Mouse (Mus musculus): ENCODE results near the gene Gm17581. TPM values are rescaled to one million over a fixed set of nuclear protein-coding genes. Genes with fewer than 3 reads are reported as not detected.

Gene Gm17581
- polyA plus RNA-seq, 1 experiment from 2014 or later, result not detected

DNA sequence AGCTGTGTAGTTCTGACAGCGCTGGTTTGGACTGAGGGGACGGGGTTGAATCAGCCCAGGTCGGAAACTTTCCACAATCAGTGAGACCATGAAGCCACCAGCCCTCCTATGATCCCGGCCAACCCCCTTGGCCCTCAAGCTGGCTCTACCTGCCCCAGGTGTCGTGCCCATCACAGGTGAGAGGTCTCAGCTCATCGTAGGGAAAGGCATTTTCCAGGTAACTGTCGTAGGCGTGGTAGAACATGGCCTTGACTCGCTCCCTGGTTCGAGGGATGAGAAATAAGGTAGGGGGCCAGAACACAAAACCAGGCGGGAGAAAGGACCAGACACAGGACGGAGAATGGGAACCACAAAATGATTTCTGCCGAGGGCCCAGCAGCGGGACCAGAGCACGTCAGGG, 6.9 kb downstream of the Gm17581 start:
- Histone ChIP-seq H3K9me3 (replicated peaks; ENCODE audit: control insufficient read depth, low read length) (no peaks in the 10 kb centered on the region), H3K4me1 (ENCODE audit: control insufficient read depth, insufficient read depth, low read length) (no peaks in the 10 kb centered on the region), H3K4me2 (peak overlapping the region; percentile 87), H3K4me3 (ENCODE audit: low read depth, low read length) (peak overlapping the region; percentile 66), H3K27me3 (ENCODE audit: control insufficient read depth, insufficient read depth, low read length) (no peaks in the 10 kb centered on the region), H3K27ac (ENCODE audit: low read depth, low read length) (no peak overlapping the region), H3K9ac (ENCODE audit: low read depth, low read length) (peak overlapping the region; percentile 72), H3K36me3 (ENCODE audit: control insufficient read depth, insufficient read depth, low read length) (no peaks in the 10 kb centered on the region)
- 7% methylated on average over 15 of the region's 15 CpGs for WGBS (ENCODE audit: insufficient replicate concordance)
- ATAC-seq (replicated peaks; ENCODE audit: insufficient number of reproducible peaks, low FRiP score, low TSS enrichment), result no peak

DNA sequence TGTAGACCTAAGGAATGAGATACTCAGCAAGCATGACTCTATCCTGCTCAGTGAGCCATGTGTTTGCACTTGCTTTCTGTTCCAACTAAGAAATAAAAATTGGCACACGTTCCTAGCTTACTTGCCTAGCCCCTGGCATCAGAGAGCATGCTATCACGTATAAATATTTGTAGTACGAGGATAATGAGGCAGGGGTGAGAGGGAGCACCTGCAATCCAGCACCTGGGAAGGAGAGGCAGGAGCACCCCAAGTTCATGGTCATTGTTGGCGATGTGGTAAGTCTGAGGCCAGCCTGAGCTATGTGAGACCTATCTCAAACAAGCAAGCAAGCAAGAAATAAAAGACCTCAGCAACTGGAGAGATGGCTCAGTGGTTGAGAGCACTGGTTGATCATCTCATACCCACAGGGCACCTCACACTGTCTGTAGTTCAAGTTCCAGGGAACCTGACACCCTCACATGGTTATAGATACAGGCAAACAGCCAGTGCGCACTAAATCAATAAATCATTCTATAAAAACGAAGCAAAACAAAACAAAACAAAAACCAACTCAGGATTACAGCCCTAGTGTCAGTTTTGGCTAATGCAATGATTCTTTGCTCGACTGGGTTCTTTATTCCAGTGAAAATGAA, 7.8 kb downstream of the Gm17581 start:
- no peaks in the 10 kb centered on the region for H3K4me1 ChIP-seq (ENCODE audit: control insufficient read depth, insufficient read depth, low read length)
- ATAC-seq (replicated peaks; ENCODE audit: insufficient number of reproducible peaks, low FRiP score, low TSS enrichment), result no peak
- no peaks in the 10 kb centered on the region for H3K9me3 ChIP-seq (replicated peaks; ENCODE audit: control insufficient read depth, low read length)
- no peaks in the 10 kb centered on the region for H3K27me3 ChIP-seq (ENCODE audit: control insufficient read depth, insufficient read depth, low read length)
- no peak overlapping the region for H3K27ac ChIP-seq (ENCODE audit: low read depth, low read length)
- no peak overlapping the region for H3K4me3 ChIP-seq (ENCODE audit: low read depth, low read length)
- no peak overlapping the region for H3K4me2 ChIP-seq
- no peaks in the 10 kb centered on the region for H3K36me3 ChIP-seq (ENCODE audit: control insufficient read depth, insufficient read depth, low read length)
- H3K9ac ChIP-seq (ENCODE audit: low read depth, low read length), result no peak overlapping the region
- WGBS (ENCODE audit: insufficient replicate concordance), result 77% methylated on average over 7 of the region's 7 CpGs

DNA sequence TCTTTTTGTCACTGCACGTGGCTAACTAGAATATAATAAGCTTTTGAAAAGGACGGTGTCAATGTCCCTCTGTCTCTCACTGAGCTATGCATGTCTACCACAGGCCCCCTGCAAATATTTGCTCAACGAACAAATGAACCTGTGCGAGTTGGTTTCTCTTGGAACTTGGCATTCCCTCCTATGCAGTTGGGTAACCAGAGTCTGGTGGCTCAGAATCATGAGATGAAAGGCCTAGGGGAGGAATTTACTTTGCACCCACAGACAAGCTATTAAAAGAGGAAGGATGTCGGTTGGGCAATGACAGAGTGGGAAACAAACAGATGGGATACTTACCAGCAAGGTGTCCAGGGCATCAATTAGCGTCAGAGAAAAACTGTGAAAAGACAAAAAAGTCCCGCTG, 9.4 kb downstream of the Gm17581 start:
- WGBS (ENCODE audit: insufficient replicate concordance), result 78% methylated on average over 7 of the region's 7 CpGs
- Histone ChIP-seq H3K27me3 (ENCODE audit: control insufficient read depth, insufficient read depth, low read length) (no peaks in the 10 kb centered on the region), H3K9me3 (replicated peaks; ENCODE audit: control insufficient read depth, low read length) (no peaks in the 10 kb centered on the region), H3K4me1 (ENCODE audit: control insufficient read depth, insufficient read depth, low read length) (no peaks in the 10 kb centered on the region), H3K9ac (ENCODE audit: low read depth, low read length) (no peak overlapping the region), H3K27ac (ENCODE audit: low read depth, low read length) (no peak overlapping the region), H3K4me3 (ENCODE audit: low read depth, low read length) (no peak overlapping the region), H3K36me3 (ENCODE audit: control insufficient read depth, insufficient read depth, low read length) (0 out of 2 replicates have a peak, but pooled peaks cover 2% of the 10 kb centered on the region), H3K4me2 (no peak overlapping the region)
- no peak for ATAC-seq (replicated peaks; ENCODE audit: insufficient number of reproducible peaks, low FRiP score, low TSS enrichment)

DNA sequence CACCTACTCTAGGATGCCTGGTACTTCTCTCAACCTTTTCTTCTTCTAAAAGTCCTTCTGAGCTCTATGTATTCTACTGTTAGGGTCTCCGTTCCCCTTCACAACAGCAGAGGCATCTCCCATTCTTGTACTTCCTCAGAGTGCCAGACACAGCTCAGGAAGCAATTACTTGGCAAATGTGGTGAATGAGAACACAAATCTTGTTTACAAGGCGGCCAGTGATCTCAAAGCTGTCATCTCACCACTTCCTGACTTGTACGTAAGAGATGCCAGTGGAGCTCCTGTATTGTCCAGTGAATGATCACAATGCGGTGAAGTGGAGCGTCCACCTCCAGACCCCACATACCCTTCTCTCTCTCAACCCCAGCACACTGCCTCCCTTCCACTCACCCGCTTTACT, 11.1 kb downstream of the Gm17581 start:
- 0 out of 2 replicates have a peak, but pooled peaks cover 2% of the 10 kb centered on the region for H3K36me3 ChIP-seq (ENCODE audit: control insufficient read depth, insufficient read depth, low read length)
- H3K9ac ChIP-seq (ENCODE audit: low read depth, low read length), result no peak overlapping the region
- H3K9me3 ChIP-seq (replicated peaks; ENCODE audit: control insufficient read depth, low read length), result no peaks in the 10 kb centered on the region
- no peak overlapping the region for H3K27ac ChIP-seq (ENCODE audit: low read depth, low read length)
- no peaks in the 10 kb centered on the region for H3K27me3 ChIP-seq (ENCODE audit: control insufficient read depth, insufficient read depth, low read length)
- H3K4me3 ChIP-seq (ENCODE audit: low read depth, low read length), result no peak overlapping the region
- ATAC-seq (replicated peaks; ENCODE audit: insufficient number of reproducible peaks, low FRiP score, low TSS enrichment), result no peak
- 77% methylated on average over 6 of the region's 6 CpGs for WGBS (ENCODE audit: insufficient replicate concordance)
- H3K4me2 ChIP-seq, result no peak overlapping the region
- H3K4me1 ChIP-seq (ENCODE audit: control insufficient read depth, insufficient read depth, low read length), result no peaks in the 10 kb centered on the region

DNA sequence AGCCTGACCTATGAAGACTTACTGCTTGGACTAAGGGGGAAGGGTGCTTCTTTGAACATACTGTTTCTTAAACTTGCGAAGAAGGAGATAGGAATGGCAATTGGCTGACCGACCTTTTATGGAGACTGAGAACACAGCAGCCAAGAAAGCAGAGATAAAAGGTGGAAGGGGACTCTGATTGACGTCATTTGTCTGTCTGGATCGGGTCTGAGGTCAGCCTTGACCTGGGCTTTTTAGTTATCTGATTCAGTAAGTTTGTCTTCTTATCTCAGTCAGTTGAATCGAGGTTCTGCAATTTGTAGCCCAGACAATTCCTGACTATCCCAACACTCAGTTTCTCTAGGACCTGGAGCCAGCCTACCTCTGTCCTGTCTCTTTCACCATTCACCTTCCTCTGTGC, 11.6 kb downstream of the Gm17581 start:
- H3K9me3 ChIP-seq (replicated peaks; ENCODE audit: control insufficient read depth, low read length), result no peaks in the 10 kb centered on the region
- no peak overlapping the region for H3K27ac ChIP-seq (ENCODE audit: low read depth, low read length)
- ATAC-seq (replicated peaks; ENCODE audit: insufficient number of reproducible peaks, low FRiP score, low TSS enrichment), result no peak
- H3K36me3 ChIP-seq (ENCODE audit: control insufficient read depth, insufficient read depth, low read length), result 0 out of 2 replicates have a peak, but pooled peaks cover 2% of the 10 kb centered on the region
- WGBS (ENCODE audit: insufficient replicate concordance), result 44% methylated on average over 5 of the region's 5 CpGs
- no peak overlapping the region for H3K9ac ChIP-seq (ENCODE audit: low read depth, low read length)
- no peak overlapping the region for H3K4me2 ChIP-seq
- no peak overlapping the region for H3K4me3 ChIP-seq (ENCODE audit: low read depth, low read length)
- H3K4me1 ChIP-seq (ENCODE audit: control insufficient read depth, insufficient read depth, low read length), result no peaks in the 10 kb centered on the region
- H3K27me3 ChIP-seq (ENCODE audit: control insufficient read depth, insufficient read depth, low read length), result no peaks in the 10 kb centered on the region

DNA sequence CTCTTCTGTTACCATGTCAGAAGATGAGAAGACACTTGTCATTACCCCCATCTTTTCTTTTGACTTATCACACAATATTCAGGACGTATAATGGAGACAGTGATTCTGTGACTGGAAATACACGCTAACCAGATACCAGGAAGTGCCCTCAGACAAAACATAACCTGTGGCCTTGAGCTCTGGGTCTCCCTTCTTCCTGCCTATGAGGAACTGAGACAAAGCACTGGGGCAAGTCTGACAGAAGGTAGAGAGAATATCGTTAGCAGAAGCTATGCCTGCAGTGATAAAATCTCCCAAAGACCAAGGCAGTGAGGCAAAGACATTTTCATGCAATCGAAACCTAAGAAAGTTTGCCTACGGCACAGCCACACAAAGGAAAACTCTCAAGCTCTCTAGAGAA, 15.1 kb downstream of the Gm17581 start:
- Histone ChIP-seq H3K9me3 (replicated peaks; ENCODE audit: control insufficient read depth, low read length) (no peaks in the 10 kb centered on the region), H3K36me3 (ENCODE audit: control insufficient read depth, insufficient read depth, low read length) (peaks cover 2% of the 10 kb centered on the region; the same call in 1 of the 2 replicates), H3K9ac (ENCODE audit: low read depth, low read length) (no peak overlapping the region), H3K27ac (ENCODE audit: low read depth, low read length) (no peak overlapping the region), H3K4me3 (ENCODE audit: low read depth, low read length) (no peak overlapping the region), H3K4me1 (ENCODE audit: control insufficient read depth, insufficient read depth, low read length) (no peaks in the 10 kb centered on the region), H3K27me3 (ENCODE audit: control insufficient read depth, insufficient read depth, low read length) (no peaks in the 10 kb centered on the region), H3K4me2 (no peak overlapping the region)
- no peak for ATAC-seq (replicated peaks; ENCODE audit: insufficient number of reproducible peaks, low FRiP score, low TSS enrichment)
- 79% methylated on average over 5 of the region's 5 CpGs for WGBS (ENCODE audit: insufficient replicate concordance)

DNA sequence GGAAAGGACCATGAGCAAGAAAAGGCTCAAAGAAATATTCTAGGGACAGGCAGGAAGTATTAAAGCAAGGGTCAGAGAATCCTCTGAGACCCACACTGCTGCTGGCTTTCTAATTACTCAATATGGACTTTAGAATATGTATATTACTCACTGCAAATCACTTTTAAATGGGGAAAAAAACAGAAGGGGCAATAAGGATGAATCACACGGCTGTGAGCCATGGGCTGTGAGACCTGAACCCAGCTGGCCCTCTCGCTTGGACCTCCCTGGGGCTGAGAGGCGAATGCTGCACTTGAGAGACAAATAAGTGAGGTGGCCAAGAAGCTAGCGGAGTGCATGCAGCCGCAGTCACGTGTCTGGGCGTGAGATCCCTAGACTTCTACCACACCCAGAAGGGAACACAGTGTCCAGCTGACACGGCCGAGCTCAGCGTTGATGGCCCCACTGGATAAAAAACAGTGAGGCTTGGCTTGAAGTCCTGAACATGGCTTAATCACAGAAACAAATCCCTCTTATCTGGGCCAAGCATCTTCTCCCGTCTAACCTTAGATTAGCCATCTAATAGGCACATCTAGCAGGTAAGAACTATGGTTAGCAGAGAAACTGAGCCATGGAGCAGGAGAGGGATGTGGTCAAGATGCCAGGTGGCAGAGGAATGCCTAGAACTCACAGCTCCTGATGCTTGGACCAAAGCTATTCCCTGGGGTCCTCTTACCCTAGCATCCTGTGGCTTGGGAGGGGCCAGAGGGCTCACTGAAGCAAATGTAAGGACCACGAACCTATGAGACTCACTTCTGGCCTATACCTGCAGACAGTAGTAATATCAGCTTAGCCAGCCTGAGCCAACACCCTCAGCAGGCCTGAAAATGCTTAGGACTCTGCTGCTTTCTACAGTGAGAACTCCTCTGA, 18.3 kb downstream of the Gm17581 start:
- H3K27ac ChIP-seq (ENCODE audit: low read depth, low read length), result no peak overlapping the region
- no peak overlapping the region for H3K9ac ChIP-seq (ENCODE audit: low read depth, low read length)
- no peaks in the 10 kb centered on the region for H3K4me1 ChIP-seq (ENCODE audit: control insufficient read depth, insufficient read depth, low read length)
- H3K36me3 ChIP-seq (ENCODE audit: control insufficient read depth, insufficient read depth, low read length), result peaks cover 4% of the 10 kb centered on the region; the same call in 1 of the 2 replicates
- WGBS (ENCODE audit: insufficient replicate concordance), result 86% methylated on average over 12 of the region's 12 CpGs
- ATAC-seq (replicated peaks; ENCODE audit: insufficient number of reproducible peaks, low FRiP score, low TSS enrichment), result no peak
- no peaks in the 10 kb centered on the region for H3K9me3 ChIP-seq (replicated peaks; ENCODE audit: control insufficient read depth, low read length)
- no peak overlapping the region for H3K4me2 ChIP-seq
- H3K4me3 ChIP-seq (ENCODE audit: low read depth, low read length), result no peak overlapping the region
- H3K27me3 ChIP-seq (ENCODE audit: control insufficient read depth, insufficient read depth, low read length), result no peaks in the 10 kb centered on the region

DNA sequence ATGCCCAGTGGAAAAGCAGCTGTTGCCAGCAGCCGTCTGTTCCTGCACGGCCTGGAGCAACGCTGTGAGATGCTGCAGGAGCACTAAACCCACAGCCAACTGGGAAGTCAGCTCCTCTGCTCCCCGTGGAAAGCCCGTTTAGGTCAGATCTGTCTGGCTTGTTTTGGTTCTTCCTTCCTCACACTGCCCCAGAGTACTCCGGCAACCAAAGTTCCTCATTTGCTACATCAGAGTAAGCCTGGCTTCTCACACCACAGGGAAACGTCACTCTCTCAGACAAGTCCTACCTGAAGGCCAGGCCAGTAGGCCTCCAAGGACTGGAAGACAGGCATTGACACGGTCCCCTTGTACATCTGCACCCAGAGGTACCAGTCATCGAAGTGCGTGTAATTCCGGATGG, 25.1 kb downstream of the Gm17581 start:
- no peak overlapping the region for H3K4me3 ChIP-seq (ENCODE audit: low read depth, low read length)
- no peak overlapping the region for H3K9ac ChIP-seq (ENCODE audit: low read depth, low read length)
- H3K27ac ChIP-seq (ENCODE audit: low read depth, low read length), result no peak overlapping the region
- peaks cover 5% of the 10 kb centered on the region; the same call in 1 of the 2 replicates for H3K36me3 ChIP-seq (ENCODE audit: control insufficient read depth, insufficient read depth, low read length)
- H3K9me3 ChIP-seq (replicated peaks; ENCODE audit: control insufficient read depth, low read length), result no peaks in the 10 kb centered on the region
- H3K4me1 ChIP-seq (ENCODE audit: control insufficient read depth, insufficient read depth, low read length), result no peaks in the 10 kb centered on the region
- ATAC-seq (replicated peaks; ENCODE audit: insufficient number of reproducible peaks, low FRiP score, low TSS enrichment), result no peak
- H3K27me3 ChIP-seq (ENCODE audit: control insufficient read depth, insufficient read depth, low read length), result no peaks in the 10 kb centered on the region
- H3K4me2 ChIP-seq, result no peak overlapping the region
- WGBS (ENCODE audit: insufficient replicate concordance), result 89% methylated on average over 11 of the region's 11 CpGs

All from heart, embryonic 11.5 days (tissue).